Mouse (Mus musculus) embryonic facial prominence, embryonic 11.5 days (tissue): ENCODE measurements at regions not wholly inside any gene's neighbourhood (a gene's known extent, or its start where the extent isn't known, plus 50 kb on each side); places are given as distances from the start of the nearest gene placed in this dataset.

Source experiments
- ATAC-seq: fragments of 200-750 bp; cut with Nextera tagmentation; replicated peaks from 2 replicates; pipeline ENCODE4 v1.8.0; 2017; ENCODE audit warnings: low read depth; ENCODE audit not compliant: insufficient number of reproducible peaks, low FRiP score, low TSS enrichment
- DNase-seq: peaks from one replicate; pipeline ENCODE4 v3.0.0-alpha.2; 2015; ENCODE audit warnings: low spot score
- H3K27ac ChIP-seq: fragments of 300-500 bp; sonication (generic); replicated peaks from 2 replicates; pipeline ENCODE4 v1.5.1; 2014; ENCODE audit warnings: mild to moderate bottlenecking, low read depth, low read length, control low read depth
- H3K27me3 ChIP-seq: fragments of 300-500 bp; sonication (generic); 2 replicates; pipeline ENCODE4 v1.6.1; 2014; ENCODE audit warnings: mild to moderate bottlenecking, low read length, moderate library complexity, mixed read lengths; ENCODE audit not compliant: control insufficient read depth, insufficient read depth
- H3K36me3 ChIP-seq: fragments of 300-500 bp; sonication (generic); replicated peaks from 2 replicates; pipeline ENCODE4 v1.6.1; 2014; ENCODE audit warnings: low read depth, mild to moderate bottlenecking, low read length, moderate library complexity, mixed read lengths; ENCODE audit not compliant: control insufficient read depth, insufficient read depth
- H3K4me1 ChIP-seq: fragments of 300-500 bp; sonication (generic); 2 replicates; pipeline ENCODE4 v1.6.1; 2014; ENCODE audit warnings: low read length, mixed read lengths; ENCODE audit not compliant: control insufficient read depth, insufficient read depth
- H3K4me2 ChIP-seq: fragments of 300-500 bp; sonication (generic); 2 replicates; pipeline ENCODE4 v1.6.1; 2014; ENCODE audit warnings: low read depth, mild to moderate bottlenecking, control low read depth, low read length, moderate library complexity
- H3K4me3 ChIP-seq: fragments of 300-500 bp; sonication (generic); 2 replicates; pipeline ENCODE4 v1.5.1; 2014; ENCODE audit warnings: low read depth, low read length, control low read depth
- H3K9ac ChIP-seq: fragments of 300-500 bp; sonication (generic); replicated peaks from 2 replicates; pipeline ENCODE4 v1.6.1; 2014; ENCODE audit warnings: mild to moderate bottlenecking, control low read depth, low read length
- H3K9me3 ChIP-seq: fragments of 300-500 bp; sonication (generic); replicated peaks from 2 replicates; pipeline ENCODE4 v1.6.1; 2016; ENCODE audit warnings: mild to moderate bottlenecking, low read length, inconsistent platforms, mixed read lengths; ENCODE audit not compliant: control insufficient read depth
- WGBS: fragments of 180-500 bp; shearing (Covaris S2); extraction: QIAGEN DNeasy Blood & Tissue Kit; methylation state at CpG from one replicate; pipeline ENCODE4 v1.1.7; 2014; 5-methylcytosine and 5-hydroxymethylcytosine counted together

GRCm38 (mm10) chr5:39390391-39390987, 364.8 kb downstream of the Hs3st1 start:
- no peak overlapping the region for H3K4me2 ChIP-seq
- no peaks in the 10 kb centered on the region for H3K36me3 ChIP-seq
- no peaks in the 10 kb centered on the region for H3K27me3 ChIP-seq
- ATAC-seq (no peak), DNase-seq (no peak)
- H3K9me3 ChIP-seq, result no peaks in the 10 kb centered on the region
- no peak overlapping the region for H3K27ac ChIP-seq
- H3K9ac ChIP-seq, result no peak overlapping the region
- no peak overlapping the region for H3K4me3 ChIP-seq
- no peaks in the 10 kb centered on the region for H3K4me1 ChIP-seq

GRCm38 (mm10) chr5:39384410-39384809, 370.9 kb downstream of the Hs3st1 start:
- Histone ChIP-seq H3K9me3 (no peaks in the 10 kb centered on the region), H3K4me3 (no peak overlapping the region), H3K27ac (no peak overlapping the region), H3K27me3 (no peaks in the 10 kb centered on the region), H3K36me3 (no peaks in the 10 kb centered on the region), H3K4me2 (no peak overlapping the region), H3K4me1 (no peaks in the 10 kb centered on the region), H3K9ac (no peak overlapping the region)
- ATAC-seq (no peak), DNase-seq (no peak)
- WGBS, result 91% methylated on average over 2 of the region's 2 CpGs

- Histone ChIP-seq H3K27ac (no peak overlapping the region), H3K9ac (no peak overlapping the region), H3K27me3 (no peaks in the 10 kb centered on the region), H3K9me3 (no peaks in the 10 kb centered on the region), H3K4me1 (no peaks in the 10 kb centered on the region), H3K4me3 (no peak overlapping the region), H3K36me3 (no peaks in the 10 kb centered on the region), H3K4me2 (no peak overlapping the region)
- 85% methylated on average over 3 of the region's 3 CpGs for WGBS
- no peak for ATAC-seq
- DNase-seq, result no peak
Measured at GRCm38 (mm10) chr5:39374199-39374598, 381.1 kb downstream of the Hs3st1 start.

GRCm38 (mm10) chr5:39348680-39349079, 406.6 kb downstream of the Hs3st1 start:
- Histone ChIP-seq H3K36me3 (no peaks in the 10 kb centered on the region), H3K9ac (no peak overlapping the region), H3K4me1 (no peaks in the 10 kb centered on the region), H3K9me3 (no peaks in the 10 kb centered on the region), H3K27ac (no peak overlapping the region), H3K4me2 (no peak overlapping the region), H3K27me3 (no peaks in the 10 kb centered on the region), H3K4me3 (no peak overlapping the region)
- WGBS, result 83% methylated on average over 3 of the region's 3 CpGs
- ATAC-seq (no peak), DNase-seq (no peak)

DNA sequence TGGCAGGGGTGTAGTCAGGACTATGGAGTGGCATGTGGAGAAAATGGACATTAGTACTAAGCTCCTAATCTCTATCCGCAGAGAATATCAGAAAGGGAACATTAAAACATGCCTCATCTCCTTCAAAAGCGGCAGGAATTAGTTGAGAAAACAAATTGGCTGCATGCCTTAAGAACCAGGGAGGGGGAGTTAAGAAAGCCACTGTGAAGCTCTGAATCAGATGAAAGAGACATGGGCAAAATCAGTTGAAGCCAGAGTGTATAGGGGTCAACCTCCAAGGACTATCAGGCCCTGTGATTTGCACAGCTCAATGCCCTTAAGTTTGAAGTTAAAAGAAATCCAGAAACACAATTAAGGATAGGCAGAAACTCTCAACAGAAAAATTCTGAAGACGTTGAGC, 408.3 kb downstream of the Hs3st1 start:
- DNase-seq, result no peak
- WGBS, result 72% methylated on average over 3 of the region's 3 CpGs
- Histone ChIP-seq H3K9me3 (no peaks in the 10 kb centered on the region), H3K27ac (no peak overlapping the region), H3K36me3 (no peaks in the 10 kb centered on the region), H3K4me2 (no peak overlapping the region), H3K4me3 (no peak overlapping the region), H3K27me3 (no peaks in the 10 kb centered on the region), H3K9ac (no peak overlapping the region), H3K4me1 (no peaks in the 10 kb centered on the region)
- ATAC-seq, result no peak

DNA sequence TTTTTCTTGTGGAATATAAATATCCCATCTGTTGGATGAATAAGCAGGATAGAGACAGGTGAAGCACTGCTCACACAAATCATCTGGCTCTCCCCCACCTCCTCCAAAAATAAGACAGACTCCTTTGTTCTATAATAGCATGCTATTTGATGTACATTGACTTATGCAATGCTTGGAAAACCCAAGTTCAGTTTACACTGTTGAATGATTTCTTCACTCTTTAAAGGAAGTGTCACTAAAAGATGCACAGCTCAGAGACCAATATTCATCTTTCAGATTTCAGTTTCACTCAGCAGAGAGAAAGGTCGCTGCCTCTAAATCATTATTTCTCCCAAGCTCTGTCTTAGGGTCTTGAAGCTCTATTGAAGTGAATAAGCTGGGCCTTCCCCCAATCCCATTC, 417.4 kb downstream of the Hs3st1 start:
- Histone ChIP-seq H3K4me3 (no peak overlapping the region), H3K4me2 (no peak overlapping the region), H3K9ac (no peak overlapping the region), H3K27me3 (no peaks in the 10 kb centered on the region), H3K9me3 (no peaks in the 10 kb centered on the region), H3K36me3 (no peaks in the 10 kb centered on the region), H3K27ac (no peak overlapping the region), H3K4me1 (no peaks in the 10 kb centered on the region)
- no peak for DNase-seq
- no peak for ATAC-seq
- 92% methylated on average over 1 of the region's 1 CpGs for WGBS

DNA sequence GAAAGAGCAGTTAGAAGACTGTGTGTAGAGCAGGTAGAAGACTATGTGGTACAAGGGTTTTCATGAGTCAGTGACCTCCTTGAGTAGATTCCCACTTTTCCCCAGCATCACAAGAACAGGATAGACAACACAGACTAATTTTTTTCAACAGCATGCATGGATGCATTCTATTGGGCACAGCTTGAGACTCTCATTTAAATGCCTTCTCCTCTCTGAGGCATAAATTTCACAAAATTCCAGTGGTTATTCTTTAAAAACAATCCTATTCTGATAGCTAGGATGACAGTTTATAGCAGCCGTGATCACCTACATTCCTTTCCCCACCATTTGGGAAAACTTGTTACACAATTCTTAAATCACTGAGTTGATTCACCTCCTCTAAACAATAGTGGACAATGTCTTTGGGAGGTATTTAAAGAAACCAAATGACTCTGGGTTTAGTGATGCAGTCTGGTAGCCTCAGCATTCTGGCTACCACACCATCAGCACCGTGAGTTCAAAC, 418.7 kb downstream of the Hs3st1 start:
- DNase-seq (no peak), ATAC-seq (no peak)
- Histone ChIP-seq H3K4me1 (no peaks in the 10 kb centered on the region), H3K4me3 (no peak overlapping the region), H3K27ac (no peak overlapping the region), H3K27me3 (no peaks in the 10 kb centered on the region), H3K9me3 (no peaks in the 10 kb centered on the region), H3K4me2 (no peak overlapping the region), H3K36me3 (no peaks in the 10 kb centered on the region), H3K9ac (no peak overlapping the region)
- WGBS, result 91% methylated on average over 2 of the region's 2 CpGs

DNA sequence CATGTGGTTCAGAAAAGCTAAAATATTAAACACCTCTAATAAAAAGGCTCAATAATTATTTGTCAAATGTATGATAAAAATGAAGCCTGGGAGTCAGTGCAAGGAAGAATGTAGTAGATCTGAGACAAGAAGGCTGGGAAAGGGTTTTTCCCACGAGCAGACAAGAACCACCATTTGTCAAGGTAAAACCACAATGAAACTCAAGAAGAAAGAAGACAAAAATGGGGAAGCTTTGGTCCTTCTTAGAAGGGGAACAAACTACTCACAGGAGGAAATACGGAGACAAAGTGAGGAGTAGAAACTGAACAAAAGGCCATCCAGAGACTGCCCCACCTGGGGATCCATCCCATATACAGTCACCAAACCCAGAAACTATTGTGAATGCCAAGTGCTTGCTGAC, 420.0 kb downstream of the Hs3st1 start:
- no peak overlapping the region for H3K4me3 ChIP-seq
- 91% methylated on average over 2 of the region's 2 CpGs for whole genome bisulfite sequencing
- no peak for DNase-seq
- no peaks in the 10 kb centered on the region for H3K27me3 ChIP-seq
- no peak for ATAC-seq
- H3K9me3 ChIP-seq, result no peaks in the 10 kb centered on the region
- no peak overlapping the region for H3K9ac ChIP-seq
- H3K4me2 ChIP-seq, result no peak overlapping the region
- H3K4me1 ChIP-seq, result no peaks in the 10 kb centered on the region
- no peak overlapping the region for H3K27ac ChIP-seq
- H3K36me3 ChIP-seq, result no peaks in the 10 kb centered on the region
